In genomic region chrX:169123115-169123772, GRCm38 (mm10) we compare ENCODE assay signal across 15 mouse cellular contexts.
A peak's percentile ranks its signal among the peaks of the same experiment; 100 is the strongest.
DNase-seq lines count a peak whose midpoint lies in the region; ATAC-seq and TF ChIP-seq lines count a peak whose summit lies in the region.
"Had no signal": no experiment of that assay in that cellular context is flagged by ENCODE, and none has a peak within 500 bp of the region (broad histone marks: within the 10 kb centered on the region; RNA-seq: fewer than 3 reads in every experiment).

No protein-coding gene starts in this region.

- no peaks in the 10 kb centered on the region for H3K4me1 ChIP-seq in embryonic facial prominence, embryonic 14.5 days (ENCODE audit: control insufficient read depth, insufficient read depth, low read length)
- H3K4me1 ChIP-seq in embryonic facial prominence, embryonic 10.5 days = no peaks in the 10 kb centered on the region
- H3K4me1 ChIP-seq in lung, postnatal 0 days (ENCODE audit: insufficient read depth, low read depth, low read length) = no peaks in the 10 kb centered on the region
- H3K4me1 ChIP-seq in forebrain, embryonic 14.5 days (ENCODE audit: control insufficient read depth, insufficient read depth, low read length) = no peaks in the 10 kb centered on the region
- no peaks in the 10 kb centered on the region for H3K4me1 ChIP-seq in kidney, embryonic 16.5 days (ENCODE audit: insufficient read depth, low read length)
- H3K4me1 ChIP-seq: liver, embryonic 12.5 days; stomach, embryonic 15.5 days had no signal

- TF ChIP-seq EP300 in lung, postnatal 0 days (IDR thresholded peaks at IDR 0.05) = peak; percentile 62; the same call in 1 of the 2 replicates

- no peak for ATAC-seq in embryonic facial prominence, embryonic 14.5 days (ENCODE audit: low read depth)
- ATAC-seq in lung, postnatal 0 days = peak; percentile 91
- no peak for ATAC-seq in forebrain, embryonic 14.5 days
- ATAC-seq in kidney, embryonic 16.5 days (ENCODE audit: low FRiP score, low TSS enrichment) = no peak
- ATAC-seq: activated CD4-positive, CD25-positive, alpha-beta regulatory T cell, adult 4 months; liver, embryonic 12.5 days had no signal

- 67% methylated on average over 4 of the region's 4 CpGs for WGBS in embryonic facial prominence, embryonic 14.5 days
- whole genome bisulfite sequencing in embryonic facial prominence, embryonic 10.5 days = 84% methylated on average over 4 of the region's 4 CpGs
- WGBS in lung, postnatal 0 days = 49% methylated on average over 4 of the region's 4 CpGs
- WGBS in forebrain, embryonic 14.5 days = 86% methylated on average over 4 of the region's 4 CpGs
- WGBS in kidney, embryonic 16.5 days = 85% methylated on average over 4 of the region's 4 CpGs

- H3K9ac ChIP-seq in embryonic facial prominence, embryonic 14.5 days (ENCODE audit: low read depth, low read length) = no peak overlapping the region
- no peak overlapping the region for H3K9ac ChIP-seq in lung, postnatal 0 days (replicated peaks; ENCODE audit: low read depth)
- H3K9ac ChIP-seq in forebrain, embryonic 14.5 days (ENCODE audit: low read length) = no peak overlapping the region
- no peak overlapping the region for H3K9ac ChIP-seq in kidney, embryonic 16.5 days (replicated peaks; ENCODE audit: low read length)
- H3K9ac ChIP-seq: liver, embryonic 12.5 days; stomach, embryonic 15.5 days had no signal

- no peak overlapping the region for H3K27ac ChIP-seq in embryonic facial prominence, embryonic 14.5 days (replicated peaks; ENCODE audit: low read depth, low read length)
- H3K27ac ChIP-seq in embryonic facial prominence, embryonic 10.5 days (replicated peaks) = no peak overlapping the region
- H3K27ac ChIP-seq in lung, postnatal 0 days (ENCODE audit: low read length) = no peak overlapping the region
- H3K27ac ChIP-seq in forebrain, embryonic 14.5 days (ENCODE audit: low read depth, low read length) = no peak overlapping the region
- no peak overlapping the region for H3K27ac ChIP-seq in kidney, embryonic 16.5 days (ENCODE audit: low read length)
- H3K27ac ChIP-seq: kidney, postnatal 0 days; liver, embryonic 12.5 days; stomach, embryonic 15.5 days had no signal

- H3K27me3 ChIP-seq in embryonic facial prominence, embryonic 14.5 days (replicated peaks; ENCODE audit: control insufficient read depth, insufficient read depth, low read length) = peaks cover 6% of the 10 kb centered on the region; the same call in 1 of the 2 replicates
- peaks cover 23% of the 10 kb centered on the region for H3K27me3 ChIP-seq in embryonic facial prominence, embryonic 10.5 days (replicated peaks; ENCODE audit: low read depth, poor library complexity, severe bottlenecking)
- H3K27me3 ChIP-seq in lung, postnatal 0 days (replicated peaks; ENCODE audit: insufficient read depth, low read length) = no peaks in the 10 kb centered on the region
- no peaks in the 10 kb centered on the region for H3K27me3 ChIP-seq in forebrain, embryonic 14.5 days (replicated peaks; ENCODE audit: control insufficient read depth, insufficient read depth, low read length)
- H3K27me3 ChIP-seq in kidney, embryonic 16.5 days (ENCODE audit: insufficient read depth, low read length) = no peaks in the 10 kb centered on the region; the same call in 1 of the 2 replicates
- H3K27me3 ChIP-seq: liver, embryonic 12.5 days; stomach, embryonic 15.5 days had no signal

- no peak for TF ChIP-seq CTCF in lung, postnatal 0 days (IDR thresholded peaks at IDR 0.05)

- no peaks in the 10 kb centered on the region for H3K9me3 ChIP-seq in embryonic facial prominence, embryonic 14.5 days (ENCODE audit: control insufficient read depth, low read length)
- H3K9me3 ChIP-seq in embryonic facial prominence, embryonic 10.5 days = no peaks in the 10 kb centered on the region
- H3K9me3 ChIP-seq in lung, postnatal 0 days (ENCODE audit: low read length) = no peaks in the 10 kb centered on the region
- no peaks in the 10 kb centered on the region for H3K9me3 ChIP-seq in forebrain, embryonic 14.5 days (replicated peaks; ENCODE audit: control insufficient read depth, low read length)
- no peaks in the 10 kb centered on the region for H3K9me3 ChIP-seq in kidney, embryonic 16.5 days (ENCODE audit: low read length)
- H3K9me3 ChIP-seq: G1E; liver, embryonic 12.5 days; stomach, embryonic 15.5 days had no signal

- no peaks in the 10 kb centered on the region for H3K36me3 ChIP-seq in embryonic facial prominence, embryonic 14.5 days (ENCODE audit: control insufficient read depth, insufficient read depth, low read length)
- H3K36me3 ChIP-seq in embryonic facial prominence, embryonic 10.5 days (replicated peaks) = no peaks in the 10 kb centered on the region
- no peaks in the 10 kb centered on the region for H3K36me3 ChIP-seq in lung, postnatal 0 days (ENCODE audit: insufficient read depth, low read length)
- no peaks in the 10 kb centered on the region for H3K36me3 ChIP-seq in forebrain, embryonic 14.5 days (ENCODE audit: control insufficient read depth, insufficient read depth, low read length)
- no peaks in the 10 kb centered on the region for H3K36me3 ChIP-seq in kidney, embryonic 16.5 days (ENCODE audit: insufficient read depth, low read length)
- H3K36me3 ChIP-seq: G1E; liver, embryonic 12.5 days; stomach, embryonic 15.5 days had no signal

- DNase-seq in embryonic facial prominence, embryonic 14.5 days (ENCODE audit: low spot score) = peak; percentile 5
- no peak for DNase-seq in embryonic facial prominence, embryonic 10.5 days (ENCODE audit: low spot score)
- peak; percentile 64 for DNase-seq in lung, postnatal 0 days (ENCODE audit: low spot score)
- DNase-seq in lung, postnatal 4 days = no peak
- peak; percentile 51 for DNase-seq in lung, postnatal 36 days
- DNase-seq in forebrain, embryonic 14.5 days (ENCODE audit: low spot score) = no peak
- DNase-seq in neural tube, embryonic 10.5 days (ENCODE audit: extremely low spot score, low spot score) = no peak
- DNase-seq: cerebellum, adult 18-20 months had no signal

- no peak overlapping the region for H3K4me3 ChIP-seq in embryonic facial prominence, embryonic 14.5 days (ENCODE audit: low read depth, low read length)
- H3K4me3 ChIP-seq in embryonic facial prominence, embryonic 10.5 days = no peak overlapping the region
- H3K4me3 ChIP-seq in lung, postnatal 0 days (ENCODE audit: low read depth, low read length) = no peak overlapping the region
- no peak overlapping the region for H3K4me3 ChIP-seq in forebrain, embryonic 14.5 days (ENCODE audit: low read depth, low read length)
- no peak overlapping the region for H3K4me3 ChIP-seq in kidney, embryonic 16.5 days (ENCODE audit: low read length)
- H3K4me3 ChIP-seq: liver, embryonic 12.5 days; stomach, embryonic 15.5 days had no signal

- H3K4me2 ChIP-seq in embryonic facial prominence, embryonic 14.5 days (ENCODE audit: low read depth, low read length) = no peak overlapping the region
- no peak overlapping the region for H3K4me2 ChIP-seq in lung, postnatal 0 days (replicated peaks; ENCODE audit: low read depth, low read length)
- H3K4me2 ChIP-seq in forebrain, embryonic 14.5 days (ENCODE audit: low read length) = no peak overlapping the region
- no peak overlapping the region for H3K4me2 ChIP-seq in kidney, embryonic 16.5 days (replicated peaks; ENCODE audit: low read depth, low read length)
- H3K4me2 ChIP-seq: liver, embryonic 12.5 days; midbrain, embryonic 11.5 days; stomach, embryonic 15.5 days had no signal

Comparison
In these comparisons a context has a peak if more than half of its experiments do, and no peak if none do; other contexts are left out.
1. DNase-seq: peak in embryonic facial prominence, embryonic 14.5 days (single experiment), lung, postnatal 0 days (single experiment) and lung, postnatal 36 days (single experiment); none in embryonic facial prominence, embryonic 10.5 days (single experiment), lung, postnatal 4 days (0 of 2), forebrain, embryonic 14.5 days (single experiment) and neural tube, embryonic 10.5 days (single experiment).